Mouse (Mus musculus) fibroblast of lung, adult 2 months (primary cell): Measurements from ENCODE around the gene Maml3.

Source experiments
- DNase-seq: peaks from one replicate; pipeline ENCODE4 v3.0.0-alpha.2; 2011; ENCODE audit warnings: low read depth

Gene Maml3

DNA sequence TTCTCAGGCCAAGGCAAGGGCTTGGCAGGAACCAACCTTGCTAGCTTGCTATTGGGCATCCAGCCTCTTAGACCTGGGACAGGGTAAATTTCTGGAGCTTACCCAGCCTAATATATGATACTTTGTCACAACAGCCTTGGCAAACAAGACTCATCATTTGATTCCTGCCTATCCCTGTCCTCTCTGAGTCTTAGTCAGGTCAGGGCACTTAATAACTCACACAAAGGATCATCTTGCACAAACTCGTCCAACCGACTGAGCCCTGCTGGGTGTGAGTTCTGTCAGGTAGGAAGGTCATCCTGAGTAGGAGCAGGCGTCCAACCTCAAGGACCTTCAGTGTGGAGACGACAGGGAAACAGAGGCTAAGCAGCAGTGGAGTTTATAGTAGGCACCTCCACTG is 233.5 kb downstream of the Maml3 start:
- DNase-seq, result no peak

DNA sequence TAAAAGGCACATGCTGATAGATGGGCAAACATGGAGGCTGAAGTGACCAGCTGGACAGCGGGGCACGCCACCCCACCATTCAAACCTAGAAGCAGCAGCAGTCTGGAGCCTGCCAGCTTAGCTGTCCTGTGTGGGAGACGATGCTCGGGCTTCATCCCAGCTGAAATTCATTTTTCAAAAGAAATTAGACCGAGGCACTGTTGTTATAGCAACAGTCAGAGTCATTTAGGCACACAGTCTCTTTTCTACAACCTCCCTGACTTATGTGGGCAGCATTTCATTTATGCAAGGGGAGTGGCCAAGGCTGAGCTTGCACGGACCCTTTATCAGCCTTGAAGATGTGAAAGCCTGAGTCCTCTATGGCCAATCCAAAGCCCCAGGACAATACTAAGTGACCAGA is 234.9 kb downstream of the Maml3 start:
- DNase-seq, result no peak

DNA sequence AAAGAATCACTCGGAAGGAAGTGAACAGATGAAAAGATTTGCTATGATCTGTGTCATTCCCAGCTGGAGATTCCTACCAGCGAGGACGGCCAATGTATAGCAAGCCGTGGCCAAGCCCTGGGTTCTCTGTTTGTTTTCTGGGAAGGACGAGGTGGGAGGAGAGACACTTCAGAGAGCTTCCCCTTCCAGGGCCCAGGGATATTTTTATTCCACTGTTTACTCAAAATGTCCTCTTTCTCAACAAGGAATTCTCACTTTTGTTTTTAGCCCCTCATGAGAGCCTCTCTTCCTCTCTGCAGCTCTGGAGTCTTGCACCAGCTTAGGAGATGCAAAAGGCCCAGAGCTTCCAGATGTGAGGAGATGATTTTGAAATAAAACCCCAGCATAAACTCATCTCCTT is 236.0 kb downstream of the Maml3 start:
- DNase-seq, result no peak

DNA sequence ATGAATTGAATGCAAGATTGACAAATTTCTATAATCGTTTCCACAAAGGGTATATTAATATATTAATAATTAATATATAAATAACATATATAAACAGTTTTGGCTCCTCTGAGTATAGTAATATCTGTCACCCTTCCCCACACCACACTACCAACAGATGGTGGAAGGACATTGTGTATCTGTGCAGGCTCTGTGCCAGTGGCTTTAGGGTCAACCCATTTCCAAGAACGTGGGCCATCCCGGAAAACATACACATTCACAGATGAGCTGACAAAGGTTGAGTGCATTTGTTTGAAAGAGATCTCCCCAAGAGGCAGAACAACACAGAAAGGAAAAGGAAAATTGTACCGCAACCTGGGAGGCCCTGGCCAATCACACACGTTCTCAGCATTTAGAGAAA is 238.4 kb downstream of the Maml3 start:
- DNase-seq, result no peak

DNA sequence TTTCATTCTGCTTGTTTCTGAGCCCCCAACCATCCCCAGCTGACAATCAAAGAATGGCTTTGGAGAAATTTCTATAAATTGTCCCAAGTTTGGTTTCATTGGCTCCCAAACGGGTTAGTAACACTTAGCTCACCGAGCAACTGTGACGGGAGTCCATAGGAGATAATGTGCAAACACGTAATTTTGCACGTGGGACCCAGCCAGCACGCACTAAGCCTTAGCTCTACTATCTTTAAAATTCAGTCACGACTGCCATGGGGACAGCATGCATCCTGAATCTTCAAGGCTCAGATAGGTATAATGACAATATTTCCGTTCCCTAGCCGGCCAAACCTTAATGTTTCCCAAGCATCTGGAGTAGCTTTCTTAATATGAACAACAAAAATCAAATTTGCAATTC is 243.2 kb downstream of the Maml3 start:
- DNase-seq, result no peak

DNA sequence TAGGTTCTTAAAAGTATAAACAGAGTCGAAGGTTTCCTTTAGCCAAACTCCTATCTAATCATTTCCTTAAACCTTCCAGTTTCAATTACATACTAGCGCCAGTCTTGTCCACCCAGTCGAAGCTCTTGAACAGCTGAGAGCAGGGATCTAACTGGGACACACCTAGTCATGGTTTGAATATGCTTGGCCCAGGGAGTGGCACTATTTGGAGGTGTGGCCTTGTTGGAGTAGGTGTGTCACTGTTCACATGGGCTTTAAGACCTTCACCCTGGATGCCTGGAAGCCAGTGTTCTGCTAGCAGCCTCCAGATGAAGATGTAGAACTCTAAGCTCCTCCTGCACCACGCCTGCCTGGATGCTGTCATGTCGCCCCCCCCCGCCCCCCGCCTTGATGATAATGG is 244.4 kb downstream of the Maml3 start:
- no peak for DNase-seq

DNA sequence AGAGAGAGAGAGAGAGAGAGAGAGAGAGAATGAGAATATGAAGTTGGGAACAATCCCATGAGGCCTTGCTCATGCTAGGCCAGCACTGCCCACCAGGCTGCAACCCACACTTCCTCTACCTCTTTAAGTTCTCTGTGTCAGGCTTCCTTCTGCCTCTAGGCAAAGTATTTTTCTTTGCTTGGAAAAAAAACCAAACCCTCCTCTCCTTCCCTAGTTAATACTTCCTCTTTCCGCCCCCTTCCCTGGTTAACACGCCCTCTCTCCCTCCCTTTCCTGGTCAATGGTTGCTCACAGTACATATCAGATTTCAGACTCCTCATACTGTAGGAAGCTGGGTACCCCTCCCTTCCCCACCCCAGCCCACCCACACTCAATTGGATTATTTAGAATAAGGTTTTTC is 245.7 kb downstream of the Maml3 start:
- no peak for DNase-seq

DNA sequence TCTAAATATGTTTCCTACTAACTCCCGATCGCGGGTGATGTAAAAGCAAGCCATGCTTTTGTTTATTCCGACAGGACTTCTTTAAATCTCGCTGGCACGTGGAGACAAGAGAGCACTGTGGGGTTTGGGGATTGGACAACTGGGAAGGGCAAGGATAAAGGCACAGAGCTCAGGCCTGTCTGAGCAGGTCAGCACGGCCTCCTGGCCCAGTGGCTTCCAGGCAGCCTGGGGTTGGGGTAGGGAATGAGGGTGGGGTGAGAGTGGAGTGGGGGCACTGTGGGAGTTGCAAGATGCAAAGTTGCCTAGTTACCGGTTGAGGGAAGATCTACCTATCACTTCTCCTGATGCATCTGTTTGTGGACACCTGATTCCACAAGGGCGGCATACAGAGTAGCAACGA is 250.7 kb downstream of the Maml3 start:
- DNase-seq, result no peak

DNA sequence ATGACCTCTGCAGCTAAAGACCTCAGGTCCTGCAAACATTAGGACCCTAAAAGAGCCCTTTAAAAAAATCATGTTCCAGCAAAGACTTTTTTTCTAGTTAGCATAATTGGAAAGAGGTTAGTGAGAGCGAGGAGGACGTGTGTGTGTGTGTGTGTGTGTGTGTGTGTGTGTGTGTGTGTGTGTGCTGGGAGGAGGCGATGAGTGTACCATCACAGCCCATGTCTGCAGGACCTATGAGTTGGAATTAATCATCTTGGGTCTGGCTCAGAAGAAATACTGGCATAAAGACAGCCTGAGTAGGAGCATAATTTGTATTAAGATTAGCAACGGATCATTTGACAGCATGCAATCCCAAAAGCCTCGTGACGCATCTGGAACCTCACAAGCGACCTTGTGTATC is 251.3 kb downstream of the Maml3 start:
- DNase-seq, result no peak

DNA sequence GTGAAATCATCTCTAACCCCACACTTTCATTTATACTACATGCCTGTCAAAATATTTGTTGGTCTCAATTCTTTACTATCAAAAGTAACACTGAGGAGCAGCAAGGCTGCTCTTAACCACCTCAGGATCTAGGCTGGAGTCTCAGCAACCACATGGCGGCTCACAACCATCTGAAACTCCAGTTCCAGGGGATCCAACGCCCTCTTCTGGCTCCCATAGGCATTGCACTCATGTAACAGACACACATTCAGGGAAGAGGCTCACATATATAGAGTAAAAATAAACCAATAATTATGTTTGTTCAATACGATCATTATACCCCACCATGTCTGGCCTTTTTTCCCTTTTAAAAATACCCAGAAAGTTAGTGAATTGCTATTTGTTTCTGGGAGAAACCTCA is 252.2 kb downstream of the Maml3 start:
- DNase-seq, result no peak

DNA sequence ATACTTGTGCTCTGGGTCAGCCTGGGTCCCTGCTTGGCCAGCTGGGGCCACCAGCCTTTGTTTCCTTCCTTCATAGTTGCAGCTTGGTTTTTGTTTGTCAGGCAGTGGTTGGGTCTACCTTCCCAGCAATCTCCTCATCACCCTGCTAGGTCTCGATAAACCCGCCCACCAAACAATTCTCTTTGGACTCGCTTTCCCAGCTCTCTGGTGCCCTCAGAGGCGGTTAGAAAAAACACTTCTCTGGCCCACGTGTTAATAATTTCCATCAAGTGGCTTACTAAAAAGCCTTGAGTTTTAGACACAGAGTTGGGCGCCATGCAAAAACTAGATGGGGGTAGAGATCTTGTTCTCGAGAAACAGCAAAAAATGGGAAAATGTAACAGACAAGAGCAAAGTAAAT is 253.3 kb downstream of the Maml3 start:
- DNase-seq, result peak; percentile 13

DNA sequence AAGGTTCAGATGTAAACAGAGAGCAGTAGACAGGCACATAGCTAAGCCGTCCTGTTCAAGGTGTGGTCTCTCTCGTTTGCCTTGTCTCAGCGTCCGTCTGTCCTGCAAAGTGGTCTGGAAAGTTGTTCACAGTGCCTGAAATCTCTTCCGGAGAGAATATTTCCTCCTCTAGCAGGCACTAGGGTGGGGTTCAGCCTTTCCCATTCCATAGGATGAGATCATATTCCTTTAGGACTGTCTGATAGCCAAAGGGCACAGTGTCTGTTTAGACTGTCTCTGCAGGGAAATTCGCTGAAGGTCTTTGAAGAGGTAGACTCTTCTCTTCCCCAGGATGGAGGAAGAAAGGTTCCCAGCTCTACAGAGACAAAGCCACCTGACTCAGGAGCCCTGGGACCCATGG is 255.4 kb downstream of the Maml3 start:
- no peak for DNase-seq

DNA sequence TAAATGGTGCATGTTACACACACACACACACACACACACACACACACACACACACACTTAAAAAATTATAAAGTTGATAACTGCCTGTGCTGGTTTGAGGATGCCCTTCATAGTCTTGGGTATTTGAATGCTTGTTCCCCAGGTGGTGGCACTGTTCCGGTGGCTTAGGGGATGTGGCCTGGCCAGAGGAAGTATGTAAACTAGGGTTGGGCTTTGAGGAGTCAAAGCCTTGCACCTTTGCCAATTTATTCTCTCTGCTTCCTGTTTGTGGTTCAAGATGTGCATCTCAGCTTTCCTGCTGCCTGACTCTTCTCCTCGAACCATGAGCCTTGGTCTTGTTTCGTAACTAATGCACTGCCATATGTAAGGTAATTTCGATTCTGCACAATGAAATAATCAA is 257.6 kb downstream of the Maml3 start:
- DNase-seq, result no peak

DNA sequence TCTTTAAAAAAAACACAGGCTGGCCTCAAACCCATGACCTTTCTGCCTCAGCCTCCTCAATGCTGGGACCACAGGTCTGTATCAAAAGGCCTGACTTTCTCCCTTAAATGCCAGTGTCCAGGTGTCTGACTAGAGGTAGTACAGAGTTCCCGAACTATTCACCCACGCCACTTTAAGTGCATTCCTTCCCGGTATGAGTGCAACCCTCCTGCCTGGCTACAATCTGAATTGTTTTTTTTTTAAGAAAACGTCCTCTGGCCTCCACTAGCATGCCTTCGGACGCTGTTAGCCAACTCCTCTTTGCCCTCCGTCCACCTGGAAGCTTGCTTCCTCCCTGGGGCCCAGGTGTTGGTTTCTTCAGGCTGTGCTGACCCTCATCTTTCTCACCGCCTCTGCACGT is 260.6 kb downstream of the Maml3 start:
- DNase-seq, result no peak

DNA sequence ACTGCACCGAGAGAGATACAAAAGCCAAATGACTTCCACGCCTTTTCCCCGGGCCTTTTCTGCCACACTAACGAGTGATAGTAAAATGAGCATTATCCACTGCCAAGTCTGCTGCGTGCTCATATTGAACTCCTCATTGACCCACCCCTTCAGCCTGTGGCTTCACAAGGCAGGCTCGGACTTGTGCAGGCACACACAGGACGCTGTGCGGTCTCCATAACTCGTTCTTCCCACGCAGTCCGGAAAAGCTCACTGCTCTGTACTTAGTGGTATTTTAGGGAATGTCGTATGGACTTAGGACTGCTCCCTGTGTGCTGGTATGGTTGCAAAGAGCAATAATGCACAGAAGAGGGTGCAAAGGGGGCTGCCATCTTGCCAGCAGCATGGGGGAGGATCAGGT is 262.7 kb downstream of the Maml3 start:
- DNase-seq, result no peak

DNA sequence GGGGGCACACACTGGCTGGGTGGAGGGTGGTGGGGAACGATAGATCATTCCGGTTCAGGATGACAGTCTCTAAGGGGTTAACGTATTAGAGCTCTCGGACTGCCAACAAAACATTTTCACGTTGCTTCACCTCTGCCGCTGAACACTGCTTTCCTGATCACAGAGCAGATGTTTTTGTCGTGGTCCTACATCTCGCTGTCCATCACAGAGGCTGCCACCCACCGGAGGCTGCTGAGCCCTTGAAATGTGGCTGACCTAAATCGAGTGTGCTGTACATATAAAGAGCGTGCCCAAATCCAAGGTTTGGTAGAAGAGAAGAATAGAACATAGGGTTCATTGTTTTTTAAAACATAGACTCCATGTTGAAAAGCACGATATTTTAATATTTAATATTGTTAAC is 263.3 kb downstream of the Maml3 start:
- no peak for DNase-seq

DNA sequence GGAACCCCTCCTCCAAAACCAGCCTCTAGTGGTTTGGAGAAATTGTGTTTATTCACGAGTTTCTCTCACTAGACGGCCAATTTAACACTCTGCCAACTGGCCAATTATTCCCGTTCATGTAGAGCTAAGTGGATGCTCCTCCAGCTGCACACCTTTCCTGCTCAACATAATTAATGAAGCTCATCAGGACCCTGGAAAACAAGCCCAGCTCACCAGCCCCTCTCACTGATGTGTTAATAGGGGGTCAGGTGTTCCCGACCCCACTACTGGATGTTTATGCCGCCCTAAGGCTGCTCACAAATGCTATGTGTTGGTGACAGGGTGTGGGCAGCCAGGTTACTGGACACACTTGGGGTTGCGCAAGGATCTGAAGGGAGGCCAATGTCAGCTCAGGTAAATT is 263.7 kb downstream of the Maml3 start:
- DNase-seq, result no peak

DNA sequence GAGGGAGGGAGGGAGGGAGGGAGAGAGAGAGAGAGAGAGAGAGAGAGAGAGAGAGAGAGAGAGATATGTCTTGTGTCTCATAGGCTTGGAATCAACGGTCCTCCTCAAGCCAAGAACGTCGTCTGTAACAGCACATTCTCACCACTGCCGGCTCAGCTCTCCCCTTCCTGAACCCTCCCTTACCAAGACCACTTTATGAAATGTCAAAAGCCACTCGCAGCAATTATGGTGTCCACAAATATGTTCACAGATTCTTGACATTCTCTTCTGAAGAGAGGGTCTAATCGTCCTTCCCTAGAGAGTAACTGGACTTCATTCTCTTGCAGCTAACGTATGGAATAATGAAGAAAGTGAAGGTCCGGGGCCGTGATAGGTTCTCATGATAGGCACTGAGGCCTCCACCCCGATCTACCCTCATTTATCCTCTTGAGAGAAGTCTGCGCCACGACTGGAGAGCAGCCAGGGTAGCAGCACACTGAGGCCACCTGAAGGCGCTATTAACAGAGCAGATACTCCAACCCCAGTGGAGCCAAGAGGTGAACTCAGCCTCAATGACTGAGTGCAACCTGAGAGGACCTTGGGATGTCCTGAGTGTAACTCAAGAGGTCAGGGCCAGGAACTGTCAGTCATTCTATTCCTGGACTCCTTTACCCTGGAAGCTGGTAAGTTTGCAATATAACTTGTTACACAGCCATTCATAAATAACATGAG is 264.6 kb downstream of the Maml3 start:
- no peak for DNase-seq

DNA sequence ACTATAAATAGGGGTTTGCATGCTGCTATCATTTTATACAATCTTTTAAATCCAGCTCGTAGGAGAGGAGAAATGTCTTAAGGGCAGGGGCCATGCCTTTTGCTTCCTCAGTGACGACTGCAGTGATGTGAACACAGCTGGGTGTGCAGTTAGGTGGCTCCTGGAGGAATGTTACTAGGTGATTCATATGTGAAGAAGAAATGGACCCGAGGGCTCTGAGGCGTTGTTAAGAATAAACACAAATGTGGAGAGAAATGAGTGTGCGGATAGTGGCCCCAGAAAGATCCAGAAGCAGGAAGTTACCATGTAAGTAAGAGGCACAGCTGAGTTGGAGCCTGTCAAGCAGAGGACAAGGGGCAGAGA is 265.5 kb downstream of the Maml3 start:
- DNase-seq, result no peak

DNA sequence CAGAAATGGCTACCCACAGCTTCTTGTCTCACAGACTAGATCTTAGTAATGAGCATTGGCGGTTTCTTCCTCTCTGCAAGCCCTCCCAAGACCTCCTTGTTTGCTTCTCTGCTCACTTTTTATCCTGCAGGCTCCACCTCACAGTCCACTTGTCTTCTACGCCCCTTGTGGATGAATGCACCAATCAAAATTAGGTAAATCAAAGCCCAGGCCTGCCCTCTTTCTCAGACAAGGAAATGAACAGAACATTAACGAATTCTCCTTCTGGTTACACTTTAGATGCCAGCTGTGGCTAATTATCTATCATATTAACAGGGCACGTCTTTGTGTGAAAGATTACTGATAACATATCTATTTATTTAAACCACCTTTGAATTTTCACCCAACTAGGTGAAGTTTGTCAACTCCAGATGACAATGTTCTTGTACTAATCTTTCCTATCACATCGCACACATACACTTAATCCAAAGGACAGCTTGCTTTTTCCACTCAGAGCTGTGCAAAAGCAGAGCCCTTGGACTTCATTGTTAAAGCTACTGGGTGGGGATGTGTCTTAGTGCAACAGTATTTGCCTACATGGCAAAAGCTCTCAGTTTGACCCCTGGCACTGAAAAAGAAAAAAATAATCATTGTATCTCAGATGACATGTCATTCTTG is 266.1 kb downstream of the Maml3 start:
- DNase-seq, result no peak

DNA sequence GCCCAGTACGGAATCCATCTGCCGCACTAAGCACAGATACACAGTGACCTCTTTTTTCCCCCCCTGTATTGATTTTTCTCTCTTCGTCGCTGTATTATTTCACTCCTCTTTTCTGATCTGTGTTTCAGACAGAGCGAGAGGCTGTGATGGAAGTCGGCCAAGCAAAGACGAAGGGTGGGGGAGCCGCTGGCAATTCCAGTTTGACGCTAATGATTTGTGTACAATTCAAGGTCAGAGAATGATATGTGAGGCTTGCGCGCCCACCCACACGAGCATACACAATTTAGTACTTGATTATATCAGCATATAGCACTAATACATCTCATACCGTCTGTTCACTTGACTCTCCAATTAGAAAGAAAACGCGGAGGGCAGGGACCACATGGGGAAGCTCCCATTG is 271.9 kb downstream of the Maml3 start:
- no peak for DNase-seq

DNA sequence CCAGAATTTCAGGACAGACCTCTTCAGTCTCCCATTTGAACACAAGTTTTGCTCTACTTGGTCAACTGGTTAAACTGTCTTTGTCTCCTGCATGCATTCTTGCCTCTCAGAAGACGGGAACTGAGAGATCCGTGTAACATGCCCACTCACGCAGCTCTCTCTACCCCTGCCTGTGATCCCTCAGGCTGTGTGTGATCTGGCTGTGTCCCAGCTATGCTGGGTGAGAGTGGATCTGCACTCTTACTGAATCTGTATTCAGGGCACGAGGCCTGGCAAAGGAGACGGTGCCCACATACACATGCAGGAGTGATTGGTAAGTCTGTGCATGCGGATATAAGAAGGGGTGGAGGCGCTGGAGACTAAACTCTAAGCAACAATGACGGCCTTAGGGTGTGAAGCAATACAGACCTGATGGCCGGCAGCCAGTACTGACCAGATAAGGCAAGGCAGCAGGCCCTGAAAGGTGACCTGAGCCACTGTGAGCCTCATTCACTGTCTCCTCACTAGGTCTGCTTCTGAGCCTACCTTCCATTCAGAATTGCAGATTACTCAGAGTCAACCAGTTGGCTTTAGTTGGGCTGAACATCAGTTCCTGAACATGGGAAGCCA is 274.0 kb downstream of the Maml3 start:
- DNase-seq, result no peak

DNA sequence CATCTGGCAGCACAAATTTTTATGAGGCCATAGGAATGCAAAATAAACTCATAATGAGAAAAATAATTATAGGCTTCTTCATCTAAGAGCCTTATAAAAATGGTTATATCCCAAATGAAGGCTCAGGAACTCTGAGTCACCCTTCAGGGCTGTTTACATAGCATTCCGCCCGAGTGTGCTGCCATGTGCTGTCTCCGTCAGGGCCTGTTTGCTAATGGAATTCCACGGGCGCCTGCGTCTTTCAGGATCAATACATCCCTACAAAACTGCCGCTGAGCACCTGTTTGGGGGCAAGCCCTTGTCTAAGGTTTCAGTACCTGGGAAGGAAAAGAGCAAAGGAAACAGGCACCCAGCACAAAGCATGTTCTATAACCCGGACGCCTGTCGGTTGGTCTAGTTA is 279.3 kb downstream of the Maml3 start:
- no peak for DNase-seq

DNA sequence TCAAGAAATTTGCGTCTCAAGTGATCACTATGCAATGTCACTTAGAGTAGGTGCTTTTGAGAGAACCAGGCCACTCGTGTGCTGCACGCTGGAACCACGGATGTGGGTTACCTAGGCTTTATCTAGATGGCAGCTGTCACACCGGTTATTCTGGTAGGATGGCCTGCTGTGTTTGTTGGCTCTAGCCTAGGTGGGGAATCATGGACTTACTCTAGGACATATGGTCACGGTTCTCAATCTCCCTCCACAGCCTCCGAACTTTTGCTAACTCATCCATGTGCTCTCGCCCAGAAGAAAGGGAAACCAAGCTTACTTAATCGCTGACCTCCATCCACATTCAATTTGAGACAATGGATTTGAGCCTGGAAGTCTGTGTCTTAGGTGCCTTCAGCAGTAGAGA is 280.4 kb downstream of the Maml3 start:
- DNase-seq, result no peak
